8 mouse cellular contexts compared by ENCODE assay signal in the genomic region with DNA sequence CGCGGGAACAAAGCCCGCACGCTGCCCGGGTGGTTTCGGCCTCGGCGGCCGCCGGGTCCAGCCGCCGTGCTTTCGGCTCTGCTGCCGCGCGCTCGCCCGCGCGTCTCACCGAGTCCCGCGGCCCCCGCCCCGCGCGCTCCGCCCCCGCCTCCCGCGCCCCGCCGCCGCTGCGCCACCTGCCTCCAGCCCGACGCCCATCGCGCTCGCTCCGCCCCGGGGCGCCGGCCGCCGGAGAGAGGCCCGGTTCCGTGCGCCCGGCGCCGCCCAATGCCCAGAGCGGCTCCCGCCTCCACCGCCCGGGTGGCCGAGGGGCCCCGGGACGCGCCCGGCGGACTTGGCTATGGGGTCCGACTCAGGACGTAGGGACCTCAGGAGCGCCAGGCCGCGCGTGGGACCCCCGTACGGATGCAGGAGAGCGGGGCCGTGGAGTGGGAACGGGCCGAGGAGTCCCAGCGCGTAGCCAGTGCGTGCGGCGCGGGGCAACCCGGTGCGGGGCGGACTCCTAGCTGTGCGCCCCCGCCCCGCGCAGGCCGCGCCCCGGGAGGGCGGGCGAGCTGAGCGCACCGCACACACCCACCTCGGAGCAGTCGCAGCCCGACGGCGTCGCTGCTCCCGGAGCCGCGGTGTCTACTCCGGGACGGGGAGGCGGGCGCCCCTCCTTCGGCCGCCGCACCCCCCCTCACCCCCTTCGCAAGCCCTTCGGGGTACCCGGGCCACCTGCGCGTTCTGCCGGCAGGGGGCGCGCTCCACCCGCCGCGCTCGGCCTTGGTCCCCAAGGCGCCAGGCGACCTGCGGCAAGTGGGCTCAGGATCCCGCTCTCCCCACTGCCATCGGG. TPM values are rescaled to one million over a fixed set of nuclear protein-coding genes. Genes with fewer than 3 reads are reported as not detected.
DNase-seq lines count a peak whose midpoint lies in the region; ATAC-seq and TF ChIP-seq lines count a peak whose summit lies in the region.

No protein-coding gene starts in this region.

- peak overlapping the region; percentile 63 for H3K9ac ChIP-seq in embryonic facial prominence, embryonic 12.5 days
- H3K9ac ChIP-seq in midbrain, postnatal 0 days (replicated peaks; ENCODE audit: low read length, poor library complexity, severe bottlenecking): peak overlapping the region; percentile 83

- peak; percentile 86 to 92 for DNase-seq in adrenal gland, adult (ENCODE audit: inconsistent age in 2 of 2, low spot score in 1 of 2)
- no peak for DNase-seq in adrenal gland, adult 8-10 months
- peak; percentile 86 to 89 for DNase-seq in heart, adult 18-20 months
- DNase-seq in kidney, adult 18-20 months: peak; percentile 84
- peak; percentile 86 for DNase-seq in liver
- peak; percentile 69 for DNase-seq in midbrain, postnatal 0 days (ENCODE audit: low spot score)
- peak; percentile 83 to 96 for DNase-seq in spleen, postnatal 4 days (ENCODE audit: low spot score in 2 of 2)

- no peaks in the 10 kb centered on the region for H3K9me3 ChIP-seq in embryonic facial prominence, embryonic 12.5 days
- H3K9me3 ChIP-seq in midbrain, postnatal 0 days (ENCODE audit: low read length): no peaks in the 10 kb centered on the region

- peaks cover 91% of the 10 kb centered on the region for H3K27me3 ChIP-seq in embryonic facial prominence, embryonic 12.5 days
- H3K27me3 ChIP-seq in midbrain, postnatal 0 days (ENCODE audit: insufficient read depth, low read length): no peaks in the 10 kb centered on the region

- peak overlapping the region; percentile 66 for H3K4me3 ChIP-seq in embryonic facial prominence, embryonic 12.5 days
- peak overlapping the region; percentile 93 for H3K4me3 ChIP-seq in midbrain, postnatal 0 days (ENCODE audit: low read depth, low read length)

- peak; percentile 49 for ATAC-seq in embryonic facial prominence, embryonic 12.5 days (ENCODE audit: insufficient number of reproducible peaks, insufficient read depth, low FRiP score, low TSS enrichment)
- peak; percentile 75 for ATAC-seq in midbrain, postnatal 0 days (ENCODE audit: low FRiP score)

- H3K36me3 ChIP-seq in embryonic facial prominence, embryonic 12.5 days: no peaks in the 10 kb centered on the region
- no peaks in the 10 kb centered on the region for H3K36me3 ChIP-seq in midbrain, postnatal 0 days (ENCODE audit: insufficient read depth, low read length)

- peak overlapping the region; percentile 98 for H3K4me2 ChIP-seq in embryonic facial prominence, embryonic 12.5 days (replicated peaks)
- peak overlapping the region; percentile 72 for H3K4me2 ChIP-seq in midbrain, postnatal 0 days (ENCODE audit: low read depth, low read length, poor library complexity, severe bottlenecking)

- H3K27ac ChIP-seq in embryonic facial prominence, embryonic 12.5 days: 0 out of 2 replicates have a peak overlapping the region, but pooled peaks have one; percentile 17
- H3K27ac ChIP-seq in midbrain, postnatal 0 days (ENCODE audit: low read depth, low read length): peak overlapping the region; percentile 87

- under 1% methylated on average over 101 of the region's 127 CpGs for WGBS in embryonic facial prominence, embryonic 12.5 days
- WGBS in midbrain, postnatal 0 days: under 1% methylated on average over 88 of the region's 127 CpGs

- peak; percentile 86 for TF ChIP-seq CTCF in midbrain, postnatal 0 days (IDR thresholded peaks at IDR 0.05)

- H3K4me1 ChIP-seq in embryonic facial prominence, embryonic 12.5 days: peaks cover 22% of the 10 kb centered on the region
- peaks cover 14% of the 10 kb centered on the region for H3K4me1 ChIP-seq in midbrain, postnatal 0 days (ENCODE audit: insufficient read depth, low read length)

RNA-seq across cellular contexts. Expression of a gene that starts 20.6 kb away (rescaled TPM):
- 10 to 100 TPM; 10.9 to 21.7 (median 15.3) TPM for total RNA-seq in adrenal gland, adult 8-10 months (2022)
- 3.9 and 4.4 TPM in 2 replicates for polyA plus RNA-seq in embryonic facial prominence, embryonic 12.5 days (2016; fragmentation: Nextera tagmentation; extraction: Ambion mirVana)
- 10 to 100 TPM; 18.7 to 20.4 TPM for total RNA-seq in heart, adult 18-20 months (2021)
- 11.1 and 11.8 TPM in 2 replicates for total RNA-seq in midbrain, postnatal 0 days (2014; rRNA removed)
- 13.3 and 15.9 TPM in 2 replicates for polyA plus RNA-seq in midbrain, postnatal 0 days (2015; fragmentation: Nextera tagmentation; extraction: Ambion mirVana)

RNA-seq across cellular contexts. Expression of a gene that starts 55.7 kb away (rescaled TPM):
- total RNA-seq in adrenal gland, adult 8-10 months (2022): not detected
- not detected in 2 replicates for polyA plus RNA-seq in embryonic facial prominence, embryonic 12.5 days (2016; fragmentation: Nextera tagmentation; extraction: Ambion mirVana)
- total RNA-seq in heart, adult 18-20 months (2021): not detected
- not detected in 2 replicates for total RNA-seq in midbrain, postnatal 0 days (2014; rRNA removed)
- polyA plus RNA-seq in midbrain, postnatal 0 days (2015; fragmentation: Nextera tagmentation; extraction: Ambion mirVana): not detected in 2 replicates
